Mouse (Mus musculus): ENCODE measurements at regions not wholly inside any gene's neighbourhood (a gene's known extent, or its start where the extent isn't known, plus 50 kb on each side); places are given as distances from the start of the nearest gene placed in this dataset.

DNA sequence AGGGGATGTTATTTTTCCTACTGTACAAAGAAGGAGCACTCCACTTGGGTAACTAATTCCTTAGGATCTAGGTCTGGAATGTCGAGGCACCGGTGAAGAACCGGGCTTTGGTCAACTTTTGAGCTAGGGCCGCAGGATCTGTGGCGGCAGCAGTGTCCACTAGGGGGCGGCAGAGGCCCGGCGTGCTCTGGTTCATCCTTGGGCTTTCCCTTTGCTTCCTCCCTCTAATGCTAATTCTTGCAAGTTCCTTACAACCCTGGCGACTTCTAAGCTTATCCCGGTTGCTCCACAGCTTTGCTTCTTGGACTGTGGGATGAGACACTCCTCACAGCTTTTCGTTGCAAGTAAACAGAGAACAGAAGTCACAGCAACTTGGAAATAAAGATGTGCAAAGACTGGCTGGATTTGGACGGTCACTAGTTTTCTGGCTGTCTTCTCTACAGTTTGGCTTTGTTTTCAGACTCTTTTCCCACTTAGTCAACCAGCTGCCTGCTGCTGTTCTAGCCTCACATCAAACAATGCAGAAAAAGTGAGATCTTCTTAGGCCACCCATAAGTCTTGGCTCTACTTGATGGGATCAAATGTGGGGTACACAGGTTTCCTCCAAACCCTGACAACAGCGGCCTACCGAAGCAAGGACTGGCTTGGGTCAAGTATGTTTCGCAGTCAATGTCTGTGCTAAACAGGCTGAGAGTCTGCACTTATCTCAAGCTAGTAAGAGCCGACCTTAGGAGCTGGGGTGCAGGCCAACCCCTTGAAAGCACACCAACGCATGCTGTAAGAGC lies 51.2 kb upstream of the Tmem72 start:
- DNase-seq (ENCODE audit: low spot score): peak; percentile 83

DNA sequence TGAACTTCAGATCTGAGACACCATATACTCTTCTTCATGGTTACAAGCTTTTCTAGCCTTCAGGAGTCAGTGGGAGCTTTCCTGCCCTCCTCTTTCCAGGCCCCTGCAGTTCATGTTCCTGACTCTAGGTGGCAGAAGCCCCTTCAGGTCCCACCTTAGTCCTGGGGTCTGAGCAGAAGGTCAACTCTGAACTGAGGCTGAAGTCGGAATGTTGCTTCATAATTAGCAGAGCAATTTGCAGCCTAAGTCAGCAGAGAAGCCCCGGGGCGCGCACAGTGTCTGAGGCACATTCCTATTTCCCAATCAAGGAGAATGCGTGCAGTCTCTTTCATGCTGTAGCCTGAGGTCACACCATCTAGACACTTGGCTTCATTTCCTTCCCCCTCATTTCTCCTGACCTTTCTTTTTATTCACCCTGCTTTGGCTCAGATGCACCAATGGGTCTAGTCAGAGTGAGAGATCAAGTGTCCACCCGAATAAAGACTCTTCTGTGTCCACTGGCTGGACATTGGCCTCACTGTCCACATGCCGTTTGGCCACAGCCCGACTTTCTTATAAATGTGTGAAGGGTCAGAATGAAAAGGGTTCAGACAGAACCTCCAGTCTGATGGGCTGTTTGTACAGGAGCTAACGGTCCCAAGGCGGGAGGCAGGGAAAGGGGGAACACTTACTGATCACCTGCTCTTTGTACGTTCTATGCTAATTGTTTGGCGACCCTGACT lies 58.4 kb upstream of the Tmem72 start:
- DNase-seq (ENCODE audit: low spot score): peak; percentile 16

- DNase-seq (ENCODE audit: low spot score): no peak
Measured at GRCm38 (mm10) chr6:116786553-116787335, 70.0 kb upstream of the Tmem72 start.

- DNase-seq (ENCODE audit: low spot score): no peak
Measured at GRCm38 (mm10) chr6:116793321-116793960, 76.7 kb upstream of the Tmem72 start.

DNA sequence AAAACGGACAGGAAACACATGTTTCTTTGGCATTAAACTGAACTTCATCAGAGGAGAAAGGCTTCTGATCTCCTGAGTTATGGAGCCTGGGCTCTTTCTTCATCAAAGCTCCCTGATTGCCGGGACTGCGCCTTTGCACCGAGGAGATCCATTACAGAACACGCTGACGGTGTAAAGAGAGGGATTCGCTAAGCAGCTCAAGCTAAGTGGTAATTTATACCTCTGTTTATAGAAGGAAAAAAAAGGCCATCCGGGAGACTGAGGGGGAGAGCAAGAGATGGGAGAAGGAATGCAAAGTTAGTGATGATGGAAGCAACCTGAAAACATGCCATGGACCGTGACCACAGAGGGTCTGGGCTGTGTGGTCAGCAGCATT lies 77.2 kb upstream of the Tmem72 start:
- DNase-seq (ENCODE audit: low spot score): no peak

GRCm38 (mm10) chr6:116821215-116821912 lies 104.7 kb upstream of the Tmem72 start:
- DNase-seq (ENCODE audit: low spot score): peak; percentile 16

GRCm38 (mm10) chr6:116822605-116823004 lies 105.9 kb upstream of the Tmem72 start:
- DNase-seq (ENCODE audit: low spot score): no peak

GRCm38 (mm10) chr6:116825628-116826027 lies 108.9 kb upstream of the Tmem72 start:
- DNase-seq (ENCODE audit: low spot score): no peak

DNA sequence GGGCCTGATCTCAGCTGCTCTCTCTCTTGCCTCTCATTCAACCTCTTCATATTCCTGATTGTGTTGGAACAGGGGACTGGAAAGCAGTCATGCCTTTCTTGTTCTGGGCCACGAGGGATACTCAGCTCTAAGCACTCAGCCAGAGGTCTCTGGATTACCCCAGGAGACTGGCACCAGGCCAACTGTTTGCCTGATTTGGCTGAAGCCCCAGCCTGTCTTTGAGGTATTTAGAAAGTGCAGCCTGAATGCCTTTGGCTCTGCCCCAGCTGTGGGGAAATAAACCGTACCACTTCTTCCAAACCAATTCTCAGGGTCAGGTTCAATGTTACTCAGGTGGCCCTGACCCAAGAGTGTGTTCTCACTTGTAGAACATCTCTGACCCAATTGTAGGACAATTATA lies 112.6 kb upstream of the Tmem72 start:
- DNase-seq (ENCODE audit: low spot score): peak; percentile 68

- no peak for DNase-seq (ENCODE audit: low spot score)
Measured at GRCm38 (mm10) chr6:116845990-116846862, 129.5 kb upstream of the Tmem72 start.

- DNase-seq (ENCODE audit: low spot score): no peak
Measured at GRCm38 (mm10) chr6:116848538-116849093, 131.9 kb upstream of the Tmem72 start.

DNA sequence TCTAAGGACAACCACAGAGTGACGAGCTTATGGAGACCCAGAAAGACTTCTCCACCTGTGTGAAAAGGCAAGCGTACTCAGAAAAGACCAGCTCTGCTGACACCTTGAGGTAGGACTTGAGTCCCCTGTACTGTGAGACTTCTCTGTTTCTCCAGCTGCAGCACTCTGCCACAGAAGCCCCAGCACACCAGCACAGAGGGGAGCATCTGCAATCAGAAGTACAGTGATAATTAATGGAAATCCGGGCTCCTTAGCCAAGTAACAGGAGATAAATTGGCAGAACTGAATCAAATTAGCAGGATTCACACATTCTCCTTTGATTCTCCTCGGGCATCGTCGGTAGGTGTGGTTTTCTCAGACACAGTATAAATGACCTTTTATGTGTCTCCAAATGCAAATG lies 137.3 kb upstream of the Tmem72 start:
- DNase-seq (ENCODE audit: low spot score): no peak

DNA sequence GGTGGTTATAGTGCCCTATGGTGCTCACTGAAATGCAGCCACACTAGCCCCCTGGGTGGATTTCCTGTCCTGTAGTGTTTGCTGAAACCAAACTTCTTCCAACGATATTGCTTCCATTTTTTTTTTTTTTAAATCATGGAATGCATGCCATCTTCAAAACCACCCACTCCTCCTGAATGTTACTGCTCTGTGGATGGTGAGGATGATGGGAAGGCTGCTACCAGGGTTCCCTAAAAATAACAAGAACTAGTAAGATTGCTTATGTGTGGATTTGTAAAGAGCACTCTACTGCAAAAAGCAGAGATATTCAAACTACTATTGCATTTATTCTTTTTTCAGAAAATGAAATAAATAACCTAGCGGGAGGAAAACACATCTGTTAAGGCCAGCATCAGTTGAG lies 139.4 kb upstream of the Tmem72 start:
- no peak for DNase-seq (ENCODE audit: low spot score)

DNA sequence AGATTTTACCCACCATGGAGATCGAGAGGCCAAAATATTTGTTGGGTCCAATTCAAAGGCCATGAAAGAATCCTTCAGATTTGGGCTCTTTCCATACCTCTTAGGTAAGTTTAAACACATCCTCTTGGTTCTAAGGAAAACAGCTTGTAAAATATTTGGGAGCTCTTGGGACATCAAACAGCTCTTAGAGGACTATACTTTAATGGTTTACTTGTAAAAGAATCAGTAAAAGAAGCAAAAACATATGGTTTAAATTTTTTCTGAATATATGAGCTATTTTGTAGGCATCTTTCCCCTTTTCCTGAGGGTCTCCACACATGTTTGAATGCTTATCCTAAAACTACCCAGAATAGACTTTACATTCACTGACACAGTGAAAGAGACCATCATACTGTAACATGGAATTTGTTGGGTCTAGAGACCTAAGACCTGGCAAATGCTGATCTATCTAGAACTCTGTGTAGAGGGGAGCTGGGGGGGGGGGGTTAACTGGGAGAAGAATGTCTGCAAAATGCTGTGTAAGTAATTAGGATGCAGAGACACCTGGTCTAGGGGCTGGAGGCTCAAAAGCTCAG lies 140.3 kb upstream of the Tmem72 start:
- DNase-seq (ENCODE audit: low spot score): no peak

GRCm38 (mm10) chr6:116863130-116863529 lies 146.4 kb upstream of the Tmem72 start:
- DNase-seq (ENCODE audit: low spot score): no peak

- DNase-seq (ENCODE audit: low spot score): no peak
Measured at GRCm38 (mm10) chr6:116863626-116864025, 146.9 kb upstream of the Tmem72 start.

GRCm38 (mm10) chr6:116893299-116893698 lies 176.6 kb upstream of the Tmem72 start:
- no peak for DNase-seq (ENCODE audit: low spot score)

GRCm38 (mm10) chr6:116894252-116894651 lies 177.5 kb upstream of the Tmem72 start:
- DNase-seq (ENCODE audit: low spot score): no peak

DNA sequence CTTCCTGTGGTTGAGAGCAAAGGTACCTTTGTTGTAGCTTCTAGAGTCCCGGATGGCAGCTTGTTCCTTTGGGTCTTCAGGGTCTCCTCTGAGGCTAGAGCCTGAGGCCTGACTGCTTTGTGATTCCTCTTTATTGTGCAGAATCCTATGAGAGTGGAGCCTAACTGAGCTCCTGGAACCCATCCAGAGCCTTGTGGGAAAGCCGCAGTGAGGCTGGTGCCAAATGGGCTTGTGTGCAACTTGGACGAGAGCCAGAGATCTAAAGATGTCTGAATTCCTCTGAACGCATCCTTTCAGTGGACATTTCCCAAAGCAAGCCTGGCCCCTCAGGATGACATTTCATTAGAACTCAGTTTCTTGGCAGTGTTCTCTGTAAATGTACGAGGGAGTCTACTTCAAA lies 178.4 kb upstream of the Tmem72 start:
- peak; percentile 25 for DNase-seq (ENCODE audit: low spot score)

DNA sequence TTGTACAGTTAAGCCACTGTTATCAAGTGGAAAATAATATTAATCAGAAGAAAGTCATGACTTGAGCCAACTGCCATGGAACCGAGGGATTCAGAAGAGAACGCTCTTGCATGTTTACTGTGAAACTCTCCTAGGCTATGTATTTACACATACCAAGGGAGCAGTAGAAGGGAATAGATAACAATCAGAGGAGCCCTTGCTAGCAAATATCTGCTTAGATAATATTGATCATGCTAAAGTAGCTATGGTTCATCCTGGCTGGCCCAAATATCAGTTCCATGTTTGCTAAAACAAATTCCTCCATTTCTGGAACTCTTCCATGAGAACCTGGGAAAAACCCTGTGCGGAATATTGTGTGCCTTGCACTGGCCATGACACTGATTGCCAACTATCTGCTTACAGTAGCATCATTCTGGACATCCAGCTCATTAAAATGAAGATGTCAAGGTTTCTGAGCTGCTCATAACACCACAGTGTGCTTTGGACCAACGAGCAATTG lies 179.5 kb upstream of the Tmem72 start:
- no peak for DNase-seq (ENCODE audit: low spot score)
